30 mouse cellular contexts compared by ENCODE assay signal in the genomic region with DNA sequence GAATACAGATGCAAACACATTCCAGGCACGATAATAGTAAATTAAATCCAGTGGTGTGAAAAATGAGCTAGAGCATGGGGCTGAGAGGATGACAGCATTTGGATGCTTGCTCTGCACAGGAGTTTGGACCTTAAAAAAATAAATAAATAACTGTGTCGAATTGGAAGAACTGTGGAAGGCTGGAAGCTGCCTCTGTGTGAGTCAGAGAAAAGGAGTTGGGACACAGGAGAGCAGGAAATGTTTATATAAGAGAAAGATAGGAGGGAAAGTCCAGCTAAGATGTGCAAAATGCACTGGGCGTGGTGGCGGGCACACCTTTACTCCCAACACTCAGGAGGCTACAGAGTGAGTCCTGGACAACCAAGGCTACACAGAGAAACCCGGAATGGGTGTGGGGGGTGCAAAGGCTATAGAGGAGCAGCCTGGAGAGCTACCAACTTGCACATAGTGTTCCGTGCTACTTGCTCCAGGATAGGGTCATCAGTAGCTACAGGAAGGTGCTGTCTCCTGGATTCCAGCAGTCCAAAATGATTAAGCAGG. TPM values are rescaled to one million over a fixed set of nuclear protein-coding genes. Genes with fewer than 3 reads are reported as not detected.
DNase-seq lines count a peak whose midpoint lies in the region; ATAC-seq and TF ChIP-seq lines count a peak whose summit lies in the region.
"Had no signal": no experiment of that assay in that cellular context is flagged by ENCODE, and none has a peak within 500 bp of the region (broad histone marks: within the 10 kb centered on the region; RNA-seq: fewer than 3 reads in every experiment).

No protein-coding gene starts in this region.

- no peak overlapping the region; the same call in 1 of the 2 replicates for H3K27ac ChIP-seq in kidney, adult 2 months (ENCODE audit: insufficient read depth, low read depth, low read length)
- no peak overlapping the region for H3K27ac ChIP-seq in kidney, embryonic 16.5 days (ENCODE audit: low read length)
- no peak overlapping the region for H3K27ac ChIP-seq in intestine, embryonic 15.5 days
- H3K27ac ChIP-seq: embryonic facial prominence, embryonic 12.5 days; heart, embryonic 15.5 days; hindbrain, embryonic 14.5 days; limb, embryonic 15.5 days had no signal

- 57% methylated on average over 6 of the region's 6 CpGs for WGBS in kidney, adult 2 months
- WGBS in kidney, embryonic 16.5 days = 73% methylated on average over 6 of the region's 6 CpGs
- WGBS in intestine, embryonic 15.5 days = 68% methylated on average over 6 of the region's 6 CpGs

- peak; percentile 27 for DNase-seq in kidney, adult 2 months
- peak; percentile 43 for DNase-seq in 3134 (ENCODE audit: extremely low read depth, insufficient read length, low spot score)
- peak; percentile 28 for DNase-seq in kidney, postnatal 14 days
- no peak for DNase-seq in heart, adult 18-20 months
- no peak for DNase-seq in cerebellum, adult 11-12 months
- DNase-seq: adrenal gland, adult 8-10 months; B cell, adult 2 months; cerebellum, adult 18-20 months; cerebellum, postnatal 25 days; forebrain, postnatal 0 days; gastrocnemius, postnatal 36 days; heart, postnatal 36 days; layer of hippocampus, adult 9-11 months; lung, embryonic 14.5 days; lung, postnatal 4 days; midbrain, embryonic 14.5 days; retina, postnatal 1 day; right cerebral cortex, postnatal 25 days had no signal

- H3K4me2 ChIP-seq in kidney, embryonic 16.5 days (replicated peaks; ENCODE audit: low read depth, low read length) = no peak overlapping the region
- no peak overlapping the region for H3K4me2 ChIP-seq in intestine, embryonic 15.5 days (replicated peaks)
- H3K4me2 ChIP-seq: embryonic facial prominence, embryonic 12.5 days; heart, embryonic 15.5 days; hindbrain, embryonic 14.5 days; limb, embryonic 15.5 days; lung, embryonic 14.5 days had no signal

- TF ChIP-seq CTCF in kidney, adult 2 months (conservative IDR thresholded peaks at IDR 0.05; ENCODE audit: insufficient read depth, insufficient read length, low read depth, low read length) = no peak

- H3K36me3 ChIP-seq in kidney, adult 2 months (ENCODE audit: control insufficient read depth, insufficient read depth, low read length) = no peaks in the 10 kb centered on the region
- H3K36me3 ChIP-seq in kidney, embryonic 16.5 days (ENCODE audit: insufficient read depth, low read length) = no peaks in the 10 kb centered on the region
- H3K36me3 ChIP-seq in intestine, embryonic 15.5 days = no peaks in the 10 kb centered on the region
- H3K36me3 ChIP-seq: embryonic facial prominence, embryonic 12.5 days; heart, embryonic 15.5 days; limb, embryonic 15.5 days had no signal

- TF ChIP-seq POLR2A in kidney, adult 2 months (IDR thresholded peaks at IDR 0.05; ENCODE audit: low read depth, low read length) = no peak

- peaks cover 7% of the 10 kb centered on the region; the same call in 1 of the 2 replicates for H3K4me1 ChIP-seq in kidney, adult 2 months (ENCODE audit: control insufficient read depth, insufficient read depth, low read length)
- H3K4me1 ChIP-seq in kidney, embryonic 16.5 days (ENCODE audit: insufficient read depth, low read length) = no peaks in the 10 kb centered on the region
- no peaks in the 10 kb centered on the region for H3K4me1 ChIP-seq in intestine, embryonic 15.5 days (replicated peaks)
- H3K4me1 ChIP-seq: embryonic facial prominence, embryonic 12.5 days; heart, embryonic 15.5 days; limb, embryonic 15.5 days had no signal

- H3K27me3 ChIP-seq in kidney, adult 2 months (replicated peaks; ENCODE audit: control insufficient read depth, insufficient read depth, low read length) = no peaks in the 10 kb centered on the region
- no peaks in the 10 kb centered on the region for H3K27me3 ChIP-seq in kidney, embryonic 16.5 days (ENCODE audit: insufficient read depth, low read length)
- H3K27me3 ChIP-seq in intestine, embryonic 15.5 days (replicated peaks) = no peaks in the 10 kb centered on the region
- H3K27me3 ChIP-seq: embryonic facial prominence, embryonic 12.5 days; heart, embryonic 15.5 days; limb, embryonic 15.5 days had no signal

- no peak overlapping the region for H3K9ac ChIP-seq in kidney, embryonic 16.5 days (replicated peaks; ENCODE audit: low read length)
- H3K9ac ChIP-seq in intestine, embryonic 15.5 days = no peak overlapping the region
- H3K9ac ChIP-seq: embryonic facial prominence, embryonic 12.5 days; forebrain, postnatal 0 days; heart, embryonic 15.5 days; hindbrain, embryonic 14.5 days; limb, embryonic 15.5 days; lung, embryonic 14.5 days had no signal

- H3K9me3 ChIP-seq in kidney, embryonic 16.5 days (ENCODE audit: low read length) = no peaks in the 10 kb centered on the region
- no peaks in the 10 kb centered on the region for H3K9me3 ChIP-seq in intestine, embryonic 15.5 days
- H3K9me3 ChIP-seq: heart, embryonic 15.5 days; limb, embryonic 15.5 days had no signal

- no peak for ATAC-seq in kidney, embryonic 16.5 days (ENCODE audit: low FRiP score, low TSS enrichment)
- ATAC-seq in intestine, embryonic 15.5 days = peak; percentile 86
- ATAC-seq: activated CD4-positive, CD25-positive, alpha-beta regulatory T cell, adult 4 months; forebrain, postnatal 0 days; inflammation-experienced regulatory T-cells, adult 6 months had no signal

- H3K4me3 ChIP-seq in kidney, adult 2 months (ENCODE audit: insufficient read depth, low read depth, low read length) = no peak overlapping the region
- no peak overlapping the region for H3K4me3 ChIP-seq in kidney, embryonic 16.5 days (ENCODE audit: low read length)
- no peak overlapping the region for H3K4me3 ChIP-seq in intestine, embryonic 15.5 days (replicated peaks)
- H3K4me3 ChIP-seq: embryonic facial prominence, embryonic 12.5 days; heart, embryonic 15.5 days; limb, embryonic 15.5 days had no signal

RNA-seq across cellular contexts. Expression of a gene that starts 32.4 kb away (rescaled TPM):
- 2.8 and 3.2 TPM in 2 replicates for polyA plus RNA-seq in kidney, adult 2 months (2012; rRNA removed)
- 0.10 TPM in 1 of 2 replicates, not detected in the other for polyA plus RNA-seq in kidney, embryonic 16.5 days (2015; fragmentation: Nextera tagmentation; extraction: Ambion mirVana)
- 0.10 and 0.36 TPM in 2 replicates for polyA plus RNA-seq in intestine, embryonic 15.5 days (2015; fragmentation: Nextera tagmentation; extraction: Ambion mirVana)
- total RNA-seq in heart, adult 18-20 months (2021) = not detected
- total RNA-seq: gastrocnemius, postnatal 36 days; heart, postnatal 36 days; megakaryocyte-erythroid progenitor cell, adult 5-6 weeks; MEL had no signal
- polyA plus RNA-seq: activated CD4-positive, CD25-positive, alpha-beta regulatory T cell, adult 4 months; forebrain, embryonic 11.5 days; forebrain, postnatal 0 days; heart, embryonic 15.5 days; hindbrain, embryonic 14.5 days; inflammation-experienced regulatory T-cells, adult 6 months; lung, embryonic 14.5 days; midbrain, embryonic 14.5 days; spleen, adult 2 months had no signal

Comparison
In these comparisons a context has a peak if more than half of its experiments do, and no peak if none do; other contexts are left out.
1. DNase-seq: peak in kidney, adult 2 months (single experiment), 3134 (single experiment) and kidney, postnatal 14 days (single experiment); none in heart, adult 18-20 months (0 of 2) and cerebellum, adult 11-12 months (single experiment).